Mouse (Mus musculus): ENCODE data around the gene Kdm4a. TPM values are rescaled to one million over a fixed set of nuclear protein-coding genes. Genes with fewer than 3 reads are reported as not detected.

The Kdm4a gene
- polyA plus RNA-seq, 1 experiment from 2014 or later: 60.7 TPM

DNA sequence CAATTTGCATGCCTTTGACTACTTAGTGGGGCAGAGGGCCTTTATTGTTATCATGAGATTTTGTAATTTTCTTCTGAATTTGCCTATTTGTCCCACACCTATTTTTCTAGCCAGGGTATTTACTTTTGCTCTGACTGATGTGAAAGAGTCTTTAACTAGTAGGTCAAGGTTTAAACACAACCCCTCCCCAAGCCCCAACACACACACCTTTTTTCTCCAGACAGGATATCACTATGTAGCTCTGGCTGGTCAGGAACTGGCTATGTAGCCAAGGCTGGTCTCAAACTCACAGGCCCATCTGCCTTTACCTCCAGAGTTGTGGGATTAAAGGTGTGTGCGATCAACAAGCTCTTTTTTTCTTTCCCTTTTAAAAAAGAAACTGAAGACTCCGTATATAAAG is 19.2 kb upstream of the Kdm4a start:
- H3K4me3 ChIP-seq: no peak overlapping the region
- H3K4me1 ChIP-seq: no peaks in the 10 kb centered on the region
- WGBS: 86% methylated on average over 2 of the region's 2 CpGs
- H3K27me3 ChIP-seq: no peaks in the 10 kb centered on the region
- no peak for ATAC-seq (ENCODE audit: low FRiP score)
- no peaks in the 10 kb centered on the region for H3K36me3 ChIP-seq
- H3K27ac ChIP-seq: no peak overlapping the region
- H3K9me3 ChIP-seq (replicated peaks): no peaks in the 10 kb centered on the region
- no peak overlapping the region for H3K9ac ChIP-seq
- no peak overlapping the region for H3K4me2 ChIP-seq (replicated peaks)

DNA sequence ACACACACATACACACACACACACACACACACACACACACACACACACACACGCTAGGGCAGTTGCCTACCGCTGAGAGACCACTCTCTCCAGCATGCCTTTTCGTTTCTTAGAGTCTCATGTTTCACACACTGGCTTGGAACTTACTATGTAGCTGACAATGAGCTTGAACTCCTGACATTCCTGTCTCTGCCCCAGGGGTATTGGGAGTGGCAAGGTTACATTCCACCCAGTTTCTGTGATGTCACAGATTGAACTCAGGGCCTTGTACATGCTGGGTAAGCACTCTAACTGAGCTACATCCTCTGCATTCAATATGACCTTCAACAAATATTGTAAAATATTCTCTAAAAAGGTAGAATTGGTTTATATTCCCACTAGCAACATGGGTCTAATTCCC is 18.8 kb upstream of the Kdm4a start:
- H3K4me2 ChIP-seq (replicated peaks): no peak overlapping the region
- WGBS: 74% methylated on average over 3 of the region's 3 CpGs
- peaks cover 2% of the 10 kb centered on the region; the same call in 1 of the 2 replicates for H3K4me1 ChIP-seq
- ATAC-seq (ENCODE audit: low FRiP score): no peak
- H3K36me3 ChIP-seq: no peaks in the 10 kb centered on the region
- H3K9ac ChIP-seq: no peak overlapping the region
- no peaks in the 10 kb centered on the region for H3K9me3 ChIP-seq (replicated peaks)
- H3K27ac ChIP-seq: no peak overlapping the region
- H3K27me3 ChIP-seq: no peaks in the 10 kb centered on the region
- H3K4me3 ChIP-seq: no peak overlapping the region

DNA sequence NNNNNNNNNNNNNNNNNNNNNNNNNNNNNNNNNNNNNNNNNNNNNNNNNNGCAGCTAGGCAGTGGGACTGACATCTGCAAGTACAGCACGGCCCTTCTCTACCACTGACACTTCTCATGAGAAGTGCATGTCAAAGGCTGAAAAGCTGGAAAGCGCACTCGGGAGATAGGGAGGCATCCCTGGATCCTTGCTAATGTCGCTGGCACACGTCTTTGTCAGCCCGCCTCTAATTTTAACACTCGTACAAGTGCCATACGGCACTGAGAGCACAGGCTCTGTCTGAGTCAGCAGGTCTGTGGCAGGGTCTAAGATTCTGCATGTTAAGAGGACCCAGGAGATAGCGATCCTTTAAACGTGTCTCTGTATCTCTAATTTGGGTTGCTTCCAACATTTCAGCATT is 16.3 kb upstream of the Kdm4a start:
- no peaks in the 10 kb centered on the region for H3K27me3 ChIP-seq
- no peak overlapping the region for H3K9ac ChIP-seq
- 92% methylated on average over 10 of the region's 10 CpGs for WGBS
- H3K4me2 ChIP-seq (replicated peaks): no peak overlapping the region
- H3K9me3 ChIP-seq (replicated peaks): no peaks in the 10 kb centered on the region
- H3K4me3 ChIP-seq: no peak overlapping the region
- ATAC-seq (ENCODE audit: low FRiP score): no peak
- H3K27ac ChIP-seq: no peak overlapping the region
- H3K4me1 ChIP-seq: peaks cover 5% of the 10 kb centered on the region
- H3K36me3 ChIP-seq: no peaks in the 10 kb centered on the region

DNA sequence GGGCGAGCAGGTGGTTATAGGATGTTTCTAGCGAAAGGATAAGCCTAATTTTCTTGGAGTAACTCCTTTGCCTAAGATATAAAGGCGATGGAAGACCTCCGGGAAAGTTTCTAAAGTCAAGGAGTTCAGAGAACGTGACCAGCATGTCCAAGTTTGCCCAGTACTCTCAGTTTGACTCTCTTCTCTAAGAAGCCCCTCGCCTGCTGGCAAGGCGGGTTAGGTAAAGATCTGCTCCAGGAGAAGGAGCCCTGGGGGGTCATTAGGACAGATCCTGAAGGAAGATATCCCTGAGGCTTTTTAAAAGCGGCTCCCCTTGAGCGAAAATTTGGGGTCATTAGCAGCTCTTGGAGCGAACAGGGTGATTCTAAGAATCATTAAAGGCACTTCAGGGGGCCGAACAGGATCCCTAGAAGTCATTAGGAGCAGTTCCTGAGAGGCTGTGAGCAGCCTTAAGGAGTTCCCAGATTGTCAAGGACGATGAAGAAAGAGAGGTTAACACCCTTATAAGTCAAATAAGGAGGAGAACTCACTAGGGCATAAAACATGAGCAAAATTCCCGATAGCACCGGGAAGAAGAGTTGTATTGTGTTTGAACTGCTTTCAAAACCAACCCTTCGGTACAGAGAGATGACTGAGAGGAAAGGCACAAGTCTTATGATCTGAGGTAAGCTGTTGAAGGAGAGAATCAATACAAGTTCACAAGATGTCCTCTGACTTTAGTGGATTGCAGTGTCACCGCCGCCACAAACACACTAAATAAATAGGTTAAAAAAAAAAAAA is 648 bp upstream of the Kdm4a start:
- Histone ChIP-seq H3K27ac (peak overlapping the region; percentile 94), H3K9ac (peak overlapping the region; percentile 41; the same call in 1 of the 2 replicates), H3K27me3 (no peaks in the 10 kb centered on the region), H3K36me3 (peaks cover 19% of the 10 kb centered on the region), H3K4me2 (replicated peaks) (peak overlapping the region; percentile 58), H3K4me3 (peak overlapping the region; percentile 76), H3K9me3 (replicated peaks) (no peaks in the 10 kb centered on the region), H3K4me1 (peaks cover 16% of the 10 kb centered on the region)
- peak; percentile 27 for ATAC-seq (ENCODE audit: low FRiP score)
- WGBS: 14% methylated on average over 17 of the region's 17 CpGs

DNA sequence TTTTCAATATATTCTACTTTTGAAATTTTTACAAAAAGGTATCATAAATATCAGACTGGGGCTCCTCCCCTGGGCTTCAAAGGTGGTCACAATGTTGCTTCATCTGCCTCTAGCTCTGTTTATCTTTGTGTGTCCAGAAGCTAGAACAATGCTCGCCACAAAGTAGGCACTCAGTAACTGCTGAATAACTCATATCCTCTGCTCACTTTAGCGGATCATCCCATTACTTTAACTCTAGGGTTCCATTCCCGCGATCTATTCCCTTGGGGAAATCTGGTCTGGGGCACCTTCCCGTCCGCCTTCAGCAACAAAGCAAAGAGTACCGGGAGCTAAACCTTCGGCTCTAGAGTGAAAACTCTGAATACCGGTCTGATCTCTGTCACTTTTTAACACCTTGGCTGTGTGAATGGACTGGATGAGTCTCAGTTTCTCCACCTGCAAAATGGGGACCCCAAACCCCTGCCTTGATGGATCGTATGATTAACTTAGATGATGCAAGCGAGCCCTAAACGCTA is 834 bp downstream of the Kdm4a start:
- Histone ChIP-seq H3K9me3 (replicated peaks) (no peaks in the 10 kb centered on the region), H3K27me3 (no peaks in the 10 kb centered on the region), H3K4me2 (replicated peaks) (peak overlapping the region; percentile 66), H3K9ac (peak overlapping the region; percentile 83), H3K4me3 (peak overlapping the region; percentile 76), H3K27ac (peak overlapping the region; percentile 94), H3K36me3 (peaks cover 34% of the 10 kb centered on the region), H3K4me1 (peaks cover 16% of the 10 kb centered on the region)
- WGBS: 2% methylated on average over 12 of the region's 12 CpGs
- ATAC-seq (ENCODE audit: low FRiP score): no peak

DNA sequence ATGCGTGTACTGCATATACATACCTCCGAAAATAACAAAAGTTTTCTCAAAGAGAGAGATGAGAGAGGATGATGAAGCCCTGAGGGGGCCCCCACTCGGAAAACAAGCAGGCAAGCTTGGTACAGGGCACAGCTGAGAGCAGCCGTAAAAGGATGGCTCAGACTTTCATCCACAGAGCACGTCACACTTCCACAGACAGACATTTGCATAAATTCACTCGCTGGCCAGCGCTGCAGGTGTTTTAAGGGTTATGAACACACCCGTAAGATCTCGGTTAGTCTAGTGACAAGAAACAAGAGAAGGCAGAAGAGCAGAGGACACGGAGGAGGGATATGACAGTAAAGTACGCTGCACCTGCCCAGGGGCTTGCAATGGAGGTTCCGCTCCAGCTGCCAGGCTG is 7.4 kb downstream of the Kdm4a start:
- Histone ChIP-seq H3K36me3 (peaks cover 99% of the 10 kb centered on the region), H3K4me3 (no peak overlapping the region)

DNA sequence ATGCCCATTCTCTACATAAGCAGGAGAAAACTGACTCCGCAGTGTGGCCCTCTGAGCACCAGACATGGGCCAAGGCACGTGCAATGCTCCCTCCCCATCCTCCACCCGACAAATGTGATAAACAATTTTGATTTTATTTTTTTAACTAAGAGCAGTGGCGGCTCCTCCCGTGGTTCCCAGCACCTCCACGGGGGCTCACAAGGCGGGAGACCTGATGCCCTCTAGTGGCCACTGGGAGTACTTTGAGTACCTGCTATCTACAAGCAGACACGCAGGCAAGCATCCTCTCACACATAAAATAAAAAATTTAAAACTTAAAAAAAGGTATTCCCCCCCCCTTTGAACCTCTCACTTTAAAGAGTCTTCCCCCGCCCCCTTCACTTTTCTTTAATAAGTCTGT is 8.8 kb downstream of the Kdm4a start:
- Histone ChIP-seq H3K4me1 (no peaks in the 10 kb centered on the region), H3K9ac (no peak overlapping the region), H3K4me2 (replicated peaks) (no peak overlapping the region), H3K27me3 (no peaks in the 10 kb centered on the region), H3K9me3 (replicated peaks) (no peaks in the 10 kb centered on the region), H3K36me3 (peaks cover 99% of the 10 kb centered on the region), H3K4me3 (no peak overlapping the region), H3K27ac (no peak overlapping the region)
- WGBS: 79% methylated on average over 9 of the region's 9 CpGs
- no peak for ATAC-seq (ENCODE audit: low FRiP score)

More for the DNA sequence above, 7.4 kb downstream of the Kdm4a start:
- H3K27me3 ChIP-seq: no peaks in the 10 kb centered on the region
- ATAC-seq (ENCODE audit: low FRiP score): no peak
- 94% methylated on average over 12 of the region's 12 CpGs for WGBS
- H3K9ac ChIP-seq: no peak overlapping the region
- H3K4me1 ChIP-seq: no peaks in the 10 kb centered on the region
- H3K4me2 ChIP-seq (replicated peaks): no peak overlapping the region
- no peak overlapping the region for H3K27ac ChIP-seq
- H3K9me3 ChIP-seq (replicated peaks): no peaks in the 10 kb centered on the region

DNA sequence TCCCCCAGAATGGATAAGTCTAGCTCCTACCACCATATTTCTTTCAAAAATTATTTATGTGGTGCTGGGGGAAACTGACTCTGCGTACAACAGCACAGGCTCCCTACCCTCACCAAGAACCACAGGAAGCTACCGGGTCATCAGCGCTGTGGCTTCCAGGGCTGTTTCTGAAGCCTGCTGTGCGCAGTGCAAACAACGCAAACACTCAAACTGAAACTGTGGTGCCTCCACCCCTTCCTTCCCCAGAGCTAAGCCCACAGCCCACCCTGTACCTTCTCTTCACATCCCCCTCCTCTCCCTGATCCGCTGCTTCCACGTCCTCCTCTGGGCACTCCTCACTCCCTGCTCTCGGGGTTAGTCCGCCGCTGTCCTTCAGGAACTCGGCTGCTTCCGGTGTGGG is 17.7 kb downstream of the Kdm4a start:
- H3K4me2 ChIP-seq (replicated peaks): no peak overlapping the region
- no peaks in the 10 kb centered on the region for H3K4me1 ChIP-seq
- no peak overlapping the region for H3K4me3 ChIP-seq
- no peak for ATAC-seq (ENCODE audit: low FRiP score)
- H3K9me3 ChIP-seq (replicated peaks): no peaks in the 10 kb centered on the region
- H3K27me3 ChIP-seq: no peaks in the 10 kb centered on the region
- whole genome bisulfite sequencing: 89% methylated on average over 12 of the region's 12 CpGs
- no peak overlapping the region for H3K27ac ChIP-seq
- no peak overlapping the region for H3K9ac ChIP-seq
- H3K36me3 ChIP-seq: peaks cover 97% of the 10 kb centered on the region

DNA sequence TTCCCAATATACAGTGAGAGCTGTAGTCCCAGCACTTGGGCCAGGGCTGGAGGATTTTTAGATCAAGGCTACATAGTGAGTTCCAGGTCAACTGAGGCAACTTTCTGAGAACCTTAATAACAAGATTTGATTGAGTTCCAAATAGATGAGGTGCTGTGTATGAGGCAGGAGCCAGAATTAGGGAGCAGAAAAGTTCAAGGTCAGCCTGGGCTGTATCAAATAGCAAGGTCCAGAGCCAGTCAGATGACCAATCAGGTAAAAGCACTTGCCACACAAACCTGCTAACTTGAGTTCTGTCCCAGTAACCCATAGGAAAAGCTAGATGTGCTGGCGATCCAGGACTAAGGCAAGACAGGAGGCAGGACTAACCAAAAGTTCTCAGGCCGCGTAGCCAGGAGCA is 22.2 kb downstream of the Kdm4a start:
- peaks cover 95% of the 10 kb centered on the region for H3K36me3 ChIP-seq
- no peak for ATAC-seq (ENCODE audit: low FRiP score)
- H3K27me3 ChIP-seq: no peaks in the 10 kb centered on the region

DNA sequence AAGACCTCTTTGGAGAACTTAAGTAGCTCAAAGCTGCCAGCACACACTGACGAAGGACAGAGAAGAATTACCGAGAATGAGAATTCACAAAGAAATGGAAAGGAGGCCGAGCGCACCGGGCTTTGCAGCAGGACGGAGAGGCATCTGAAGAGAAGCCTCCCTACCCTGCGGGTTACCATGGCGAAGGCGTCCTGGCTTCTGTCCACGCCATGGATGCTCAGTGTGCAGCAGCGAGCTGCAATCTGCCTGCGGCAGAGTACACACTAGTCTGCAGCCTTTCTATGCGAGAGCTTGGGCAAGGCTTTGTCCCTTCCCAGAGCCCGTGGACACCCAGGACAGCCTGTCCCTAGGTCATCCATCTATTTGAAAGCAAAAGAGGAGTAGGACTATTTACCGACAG is 23.3 kb downstream of the Kdm4a start:
- Histone ChIP-seq H3K4me3 (no peak overlapping the region), H3K4me1 (no peaks in the 10 kb centered on the region), H3K27me3 (no peaks in the 10 kb centered on the region), H3K4me2 (replicated peaks) (no peak overlapping the region), H3K9ac (no peak overlapping the region), H3K27ac (no peak overlapping the region), H3K9me3 (replicated peaks) (no peaks in the 10 kb centered on the region), H3K36me3 (peaks cover 95% of the 10 kb centered on the region)
- 81% methylated on average over 15 of the region's 15 CpGs for WGBS
- ATAC-seq (ENCODE audit: low FRiP score): no peak

More for the DNA sequence above, 22.2 kb downstream of the Kdm4a start:
- Histone ChIP-seq H3K4me1 (no peaks in the 10 kb centered on the region), H3K9me3 (replicated peaks) (no peaks in the 10 kb centered on the region), H3K4me2 (replicated peaks) (no peak overlapping the region), H3K9ac (no peak overlapping the region), H3K4me3 (no peak overlapping the region), H3K27ac (no peak overlapping the region)
- 92% methylated on average over 3 of the region's 3 CpGs for WGBS

DNA sequence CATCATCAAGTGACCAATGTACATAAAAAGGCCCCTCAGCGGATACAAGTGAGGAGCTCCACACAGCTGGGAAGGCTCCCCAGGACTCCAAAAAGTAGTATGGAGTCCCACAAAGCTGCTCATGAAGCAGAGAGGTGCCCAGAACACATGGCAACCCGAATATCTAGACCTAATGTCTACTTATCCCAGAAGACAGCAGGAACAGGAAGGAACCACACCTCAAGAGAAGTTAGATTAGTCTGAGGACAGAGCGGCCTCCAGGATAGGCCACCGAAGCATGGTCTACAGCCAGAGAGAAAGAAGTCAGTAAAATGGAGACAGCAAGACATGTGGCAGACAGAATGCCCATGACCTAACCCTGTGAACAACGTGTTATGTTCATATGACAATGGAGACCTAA is 25.0 kb downstream of the Kdm4a start:
- no peaks in the 10 kb centered on the region for H3K27me3 ChIP-seq
- no peak overlapping the region for H3K9ac ChIP-seq
- H3K4me2 ChIP-seq (replicated peaks): no peak overlapping the region
- no peak overlapping the region for H3K27ac ChIP-seq
- ATAC-seq (ENCODE audit: low FRiP score): no peak
- no peaks in the 10 kb centered on the region for H3K9me3 ChIP-seq (replicated peaks)
- WGBS: 94% methylated on average over 5 of the region's 5 CpGs
- H3K4me3 ChIP-seq: no peak overlapping the region
- no peaks in the 10 kb centered on the region for H3K4me1 ChIP-seq
- H3K36me3 ChIP-seq: peaks cover 92% of the 10 kb centered on the region

DNA sequence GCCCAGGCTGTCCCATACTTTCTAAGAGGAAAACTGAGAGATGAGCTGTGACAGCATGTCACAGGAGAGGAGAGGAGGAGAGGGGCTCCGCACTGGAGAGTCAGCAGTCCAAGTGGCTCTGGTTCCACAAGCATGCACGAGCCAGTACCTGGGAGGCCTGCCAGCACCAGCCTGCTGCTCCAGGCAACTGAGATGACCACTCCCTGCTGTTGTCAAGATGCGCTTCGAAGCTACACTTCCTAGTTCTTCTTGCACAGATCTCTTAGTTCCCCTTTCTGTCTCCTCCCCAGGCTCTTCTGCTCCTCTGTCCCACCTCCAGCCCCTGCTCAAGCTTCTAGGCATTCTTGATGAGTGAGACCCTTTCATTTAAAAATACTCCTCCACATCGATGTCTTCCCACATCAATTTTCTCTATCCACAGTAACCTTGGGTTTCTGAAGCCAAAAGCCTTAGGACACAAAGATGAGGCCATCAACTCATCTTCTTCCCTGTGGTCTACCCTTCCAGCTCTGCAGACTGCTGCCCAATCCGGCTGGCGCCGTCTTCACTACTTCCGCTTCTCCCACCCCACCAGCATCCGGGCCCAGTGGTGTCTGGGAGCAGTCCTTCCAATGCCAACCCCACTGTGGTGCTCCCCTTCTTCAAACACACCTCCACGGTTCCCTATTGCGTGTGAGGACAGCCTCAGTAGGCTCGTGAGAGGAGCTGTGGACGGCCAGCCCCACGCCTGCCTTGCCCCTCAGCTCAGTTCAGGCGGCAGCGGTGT is 27.6 kb downstream of the Kdm4a start:
- H3K36me3 ChIP-seq: peaks cover 93% of the 10 kb centered on the region
- 96% methylated on average over 17 of the region's 17 CpGs for WGBS
- no peaks in the 10 kb centered on the region for H3K9me3 ChIP-seq (replicated peaks)
- no peak overlapping the region for H3K27ac ChIP-seq
- no peak overlapping the region for H3K9ac ChIP-seq
- ATAC-seq (ENCODE audit: low FRiP score): no peak
- no peaks in the 10 kb centered on the region for H3K27me3 ChIP-seq
- H3K4me2 ChIP-seq (replicated peaks): no peak overlapping the region
- no peaks in the 10 kb centered on the region for H3K4me1 ChIP-seq
- H3K4me3 ChIP-seq: no peak overlapping the region

Measured in hindbrain, embryonic 12.5 days (tissue).